Mouse (Mus musculus): ENCODE measurements around the gene Pus1. TPM values are rescaled to one million over a fixed set of nuclear protein-coding genes. Genes with fewer than 3 reads are reported as not detected.
A peak's percentile ranks its signal among the peaks of the same experiment; 100 is the strongest.

The Pus1 gene
- total and polyA plus RNA-seq, 3 experiments, result 107 to 248 (median 117) TPM

- peaks cover 8% of the 10 kb centered on the region for H3K79me2 ChIP-seq (ENCODE audit: control insufficient read depth, insufficient read depth, low read length, poor library complexity)
- TF ChIP-seq ELF1 (IDR thresholded peaks at IDR 0.05; ENCODE audit: low read depth, low read length) (no peak), HCFC1 (IDR thresholded peaks at IDR 0.05; ENCODE audit: low read depth, low read length) (no peak)
- no peak overlapping the region for H3K9ac ChIP-seq (ENCODE audit: control insufficient read depth, low read depth, low read length, poor library complexity, severe bottlenecking)
- H3K27me3 ChIP-seq (ENCODE audit: control insufficient read depth in 1 of 2, insufficient read depth in 2 of 2, low read length in 2 of 2), result no peaks in the 10 kb centered on the region
- peaks cover 0 to 33% of the 10 kb centered on the region in 2 experiments; a peak in 2 of 4 replicates for H3K36me3 ChIP-seq (ENCODE audit: control insufficient read depth in 1 of 2, insufficient read depth in 2 of 2, low read length in 2 of 2)
- no peaks in the 10 kb centered on the region for H3K9me3 ChIP-seq (replicated peaks; ENCODE audit: insufficient read depth, low read length)
- H3K4me1 ChIP-seq (ENCODE audit: control insufficient read depth in 1 of 2, insufficient read depth in 2 of 2, low read length in 2 of 2), result peaks cover 16 to 37% of the 10 kb centered on the region in 2 experiments
- no peak overlapping the region for H3K27ac ChIP-seq (ENCODE audit: control insufficient read depth, low read depth, low read length)
- DNase-seq (ENCODE audit: low read depth, low spot score), result no peak
- H3K4me3 ChIP-seq (ENCODE audit: control insufficient read depth in 1 of 2, insufficient read depth in 1 of 2, low read depth in 2 of 2, low read length in 2 of 2), result no peak overlapping the region
Measured at GRCm38 (mm10) chr5:110806154-110806553, 25.7 kb upstream of the Pus1 start.

GRCm38 (mm10) chr5:110804012-110804743 is 23.7 kb upstream of the Pus1 start:
- Histone ChIP-seq H3K9ac (ENCODE audit: control insufficient read depth, low read depth, low read length, poor library complexity, severe bottlenecking) (no peak overlapping the region), H3K4me1 (ENCODE audit: control insufficient read depth in 1 of 2, insufficient read depth in 2 of 2, low read length in 2 of 2) (peaks cover 16 to 34% of the 10 kb centered on the region in 2 experiments), H3K9me3 (replicated peaks; ENCODE audit: insufficient read depth, low read length) (no peaks in the 10 kb centered on the region), H3K79me2 (ENCODE audit: control insufficient read depth, insufficient read depth, low read length, poor library complexity) (peaks cover 3% of the 10 kb centered on the region), H3K27me3 (ENCODE audit: control insufficient read depth in 1 of 2, insufficient read depth in 2 of 2, low read length in 2 of 2) (no peaks in the 10 kb centered on the region), H3K36me3 (ENCODE audit: control insufficient read depth in 1 of 2, insufficient read depth in 2 of 2, low read length in 2 of 2) (peaks cover 0 to 33% of the 10 kb centered on the region in 2 experiments; a peak in 2 of 4 replicates), H3K4me3 (ENCODE audit: control insufficient read depth in 1 of 2, insufficient read depth in 1 of 2, low read depth in 2 of 2, low read length in 2 of 2) (no peak overlapping the region), H3K27ac (ENCODE audit: control insufficient read depth, low read depth, low read length) (peak overlapping the region; percentile 58)
- TF ChIP-seq RAD21 (IDR thresholded peaks at IDR 0.05; ENCODE audit: low read depth, low read length) (no peak), MYB (IDR thresholded peaks at IDR 0.05; ENCODE audit: low read depth, low read length) (no peak), MXI1 (IDR thresholded peaks at IDR 0.05; ENCODE audit: low read depth, low read length) (no peak), MAFK (IDR thresholded peaks at IDR 0.05; ENCODE audit: borderline replicate concordance, low read depth, low read length) (peak; percentile 43; the same call in 1 of the 2 replicates), POLR2AphosphoS5 (IDR thresholded peaks at IDR 0.05; ENCODE audit: borderline replicate concordance, low read depth, low read length) (no peak), EP300 (IDR thresholded peaks at IDR 0.05; ENCODE audit: low read depth in 1 of 2, low read length in 2 of 2) (peak; percentile 75 to 83), GATA1 (IDR thresholded peaks at IDR 0.05; ENCODE audit: low read depth, low read length) (peak; percentile 89), KAT2A (conservative IDR thresholded peaks at IDR 0.05; ENCODE audit: low read depth, low read length) (no peak), USF1 (IDR thresholded peaks at IDR 0.05; ENCODE audit: low read depth, low read length) (no peak), BHLHE40 (IDR thresholded peaks at IDR 0.05; ENCODE audit: borderline replicate concordance, low read depth, low read length) (0 out of 2 replicates have a peak, but pooled peaks have one; percentile 39), CHD2 (IDR thresholded peaks at IDR 0.05; ENCODE audit: low read length) (no peak), ETS1 (IDR thresholded peaks at IDR 0.05; ENCODE audit: low read depth, low read length) (peak; percentile 74), TBP (IDR thresholded peaks at IDR 0.05; ENCODE audit: low read depth, low read length) (no peak), POLR2AphosphoS2 (IDR thresholded peaks at IDR 0.05; ENCODE audit: low read length) (no peak), NRF1 (IDR thresholded peaks at IDR 0.05; ENCODE audit: insufficient read depth, low read depth, low read length, poor library complexity, severe bottlenecking) (no peak), ZMIZ1 (IDR thresholded peaks at IDR 0.05; ENCODE audit: low read depth, low read length) (no peak), TCF12 (IDR thresholded peaks at IDR 0.05; ENCODE audit: low read depth, low read length) (peak; percentile 94), SIN3A (IDR thresholded peaks at IDR 0.05; ENCODE audit: low read length) (peak; percentile 59; the same call in 1 of the 2 replicates), CTCF (IDR thresholded peaks at IDR 0.05 in 2 of 3, conservative IDR thresholded peaks at IDR 0.05 in 1 of 3; ENCODE audit: control insufficient read depth in 1 of 3, insufficient read depth in 1 of 3, low read depth in 2 of 3, low read length in 3 of 3, poor library complexity in 1 of 3, severe bottlenecking in 1 of 3) (no peak), RCOR1 (IDR thresholded peaks at IDR 0.05; ENCODE audit: low read depth, low read length) (peak; percentile 66; the same call in 1 of the 2 replicates), SMC3 (IDR thresholded peaks at IDR 0.05; ENCODE audit: low read depth, low read length) (no peak), MEF2A (IDR thresholded peaks at IDR 0.05; ENCODE audit: extremely low read depth, insufficient replicate concordance, low read depth, low read length, poor library complexity, severe bottlenecking) (no peak)
- DNase-seq (ENCODE audit: low read depth, low spot score), result peak; percentile 53

Measured in MEL (cell line).